Mouse (Mus musculus): ENCODE measurements around the gene A030005L19Rik. TPM values are rescaled to one million over a fixed set of nuclear protein-coding genes. Genes with fewer than 3 reads are reported as not detected.
"Not testable (repeated sequence)": the region's sequence is repeated elsewhere in the genome, so short reads cannot be mapped to it uniquely, and the experiment has no call there.

A030005L19Rik gene
- polyA plus RNA-seq (2012; rRNA removed) = 0.54 and 0.93 TPM in 2 replicates

DNA sequence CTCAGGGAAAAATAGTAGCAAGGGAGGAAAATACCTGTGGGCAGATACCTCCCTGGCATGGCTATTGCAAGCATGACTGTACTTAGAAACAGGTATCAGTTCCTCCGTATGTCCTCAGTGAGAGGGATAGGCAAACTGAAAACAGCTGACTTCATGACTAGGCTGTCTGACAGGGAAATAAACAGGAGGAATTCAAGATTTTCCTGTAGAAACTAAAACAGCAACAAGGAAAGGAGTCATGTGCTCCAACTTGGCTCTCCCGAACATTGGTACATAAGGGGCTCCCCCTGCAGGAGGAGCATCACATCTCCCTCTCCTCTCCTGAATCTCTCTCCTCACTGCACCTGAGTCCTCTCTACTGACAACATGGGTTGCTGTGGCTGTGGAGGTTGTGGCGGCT lies at the start of gene A030005L19Rik:
TSS of gene A030005L19Rik (plus strand) at position 301 of the 400 bp plus-strand sequence.
- TF ChIP-seq CTCF (IDR thresholded peaks at IDR 0.05; ENCODE audit: control insufficient read depth, insufficient read depth, insufficient replicate concordance, low read depth, low read length) (no peak), POLR2A (IDR thresholded peaks at IDR 0.05; ENCODE audit: control insufficient read depth, low read depth, low read length) (no peak)
- no peak within 1 kb of the TSS for H3K4me3 ChIP-seq (ENCODE audit: control insufficient read depth, low read depth, low read length)
- H3K36me3 ChIP-seq (ENCODE audit: control insufficient read depth, insufficient read depth, low read length) = no peaks in the 10 kb centered on the region
- H3K4me1 ChIP-seq (ENCODE audit: control insufficient read depth, insufficient read depth, low read length) = no peaks in the 10 kb centered on the region
- H3K27me3 ChIP-seq (ENCODE audit: control insufficient read depth, insufficient read depth, low read length) = no peaks in the 10 kb centered on the region
- no peak within 1 kb of the TSS for H3K27ac ChIP-seq (ENCODE audit: control insufficient read depth, insufficient read depth, low read depth, low read length)

DNA sequence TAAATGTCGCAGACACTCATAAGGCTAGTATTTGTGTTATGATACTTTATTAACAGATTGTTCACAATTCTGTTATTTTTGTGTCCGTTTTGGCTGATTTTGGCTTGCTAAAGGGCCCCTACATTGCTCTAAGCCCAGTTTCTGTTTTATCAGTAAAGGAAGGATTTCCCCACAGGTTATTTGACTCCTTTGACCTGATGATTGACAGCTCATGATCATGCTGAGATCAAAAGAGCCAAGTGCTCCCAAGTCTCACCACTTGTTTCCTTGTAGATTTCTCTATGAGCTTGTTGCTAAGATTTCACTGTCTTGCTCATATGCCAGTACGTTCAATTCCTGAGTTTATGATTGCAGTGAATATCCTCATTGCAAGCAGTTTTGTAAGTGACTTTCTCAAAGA lies 42.9 kb upstream of the A030005L19Rik start:
- Histone ChIP-seq H3K27ac (ENCODE audit: control insufficient read depth, insufficient read depth, low read depth, low read length) (no peak overlapping the region), H3K4me3 (ENCODE audit: control insufficient read depth, low read depth, low read length) (no peak overlapping the region), H3K36me3 (ENCODE audit: control insufficient read depth, insufficient read depth, low read length) (no peaks in the 10 kb centered on the region; the same call in 1 of the 2 replicates), H3K4me1 (ENCODE audit: control insufficient read depth, insufficient read depth, low read length) (no peaks in the 10 kb centered on the region), H3K27me3 (ENCODE audit: control insufficient read depth, insufficient read depth, low read length) (no peaks in the 10 kb centered on the region)
- no peak for TF ChIP-seq CTCF (IDR thresholded peaks at IDR 0.05; ENCODE audit: control insufficient read depth, insufficient read depth, insufficient replicate concordance, low read depth, low read length)
- no peak for TF ChIP-seq POLR2A (IDR thresholded peaks at IDR 0.05; ENCODE audit: control insufficient read depth, low read depth, low read length)

DNA sequence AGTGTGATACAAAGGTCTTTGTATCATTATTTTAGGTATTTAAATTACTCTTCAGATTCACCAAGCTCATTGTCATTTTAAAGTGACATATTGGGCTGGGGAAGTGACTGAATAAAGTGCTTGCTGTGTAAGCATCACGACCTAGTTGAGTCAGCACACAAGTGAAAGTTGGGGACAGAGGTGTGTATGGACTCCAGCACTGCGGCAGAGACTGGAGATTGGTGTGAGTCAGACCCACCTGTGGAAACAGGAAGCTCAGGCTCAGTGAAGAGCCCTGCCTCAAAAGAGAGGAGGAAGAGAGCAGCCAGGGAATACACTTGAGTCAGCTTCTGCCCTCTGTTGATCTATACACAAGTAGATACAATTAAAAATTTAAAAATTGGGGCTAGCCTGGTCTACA lies 34.0 kb upstream of the A030005L19Rik start:
- Histone ChIP-seq H3K4me3 (ENCODE audit: control insufficient read depth, low read depth, low read length) (no peak overlapping the region), H3K4me1 (ENCODE audit: control insufficient read depth, insufficient read depth, low read length) (no peaks in the 10 kb centered on the region), H3K27me3 (ENCODE audit: control insufficient read depth, insufficient read depth, low read length) (no peaks in the 10 kb centered on the region), H3K36me3 (ENCODE audit: control insufficient read depth, insufficient read depth, low read length) (peaks cover 3% of the 10 kb centered on the region), H3K27ac (ENCODE audit: control insufficient read depth, insufficient read depth, low read depth, low read length) (no peak overlapping the region)
- no peak for TF ChIP-seq POLR2A (IDR thresholded peaks at IDR 0.05; ENCODE audit: control insufficient read depth, low read depth, low read length)
- TF ChIP-seq CTCF (IDR thresholded peaks at IDR 0.05; ENCODE audit: control insufficient read depth, insufficient read depth, insufficient replicate concordance, low read depth, low read length) = no peak

DNA sequence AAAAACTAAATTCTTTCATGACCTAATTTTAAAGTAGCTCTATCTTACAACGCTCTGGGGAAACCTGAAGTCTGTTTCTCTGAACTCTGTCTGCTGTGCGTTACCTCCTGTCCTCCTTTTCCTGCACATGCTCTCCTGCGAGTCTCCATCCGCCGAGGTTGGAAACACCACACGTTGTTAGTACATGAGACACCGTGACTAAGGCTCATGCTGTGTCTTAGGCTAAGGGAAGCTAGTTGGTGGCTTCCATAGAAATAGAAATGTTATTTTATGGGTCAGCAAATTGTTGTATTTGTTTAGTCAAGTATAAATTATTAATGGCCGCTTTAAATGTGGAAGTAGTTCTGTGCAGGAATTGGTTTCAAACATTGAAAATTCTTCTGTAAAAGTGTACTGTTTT lies 32.9 kb upstream of the A030005L19Rik start:
- H3K36me3 ChIP-seq (ENCODE audit: control insufficient read depth, insufficient read depth, low read length) = peaks cover 3% of the 10 kb centered on the region

DNA sequence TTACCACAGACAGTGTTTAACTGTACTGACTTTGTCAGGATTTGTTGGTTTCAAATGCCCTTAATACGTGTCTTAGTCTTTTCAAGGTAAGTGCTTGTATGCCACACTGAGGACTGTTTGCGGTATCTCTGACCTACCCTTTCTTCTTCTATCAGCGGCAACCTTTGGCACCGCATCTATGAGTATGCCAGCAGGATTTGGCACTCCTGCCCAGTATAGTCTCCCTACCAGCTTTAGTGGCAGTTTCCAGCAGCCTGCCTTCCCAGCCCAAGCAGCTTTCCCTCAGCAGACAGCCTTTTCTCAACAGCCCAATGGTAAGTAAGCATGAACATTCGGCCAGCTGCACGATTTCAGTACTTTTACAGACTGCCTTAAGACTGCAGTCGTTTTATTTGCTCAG lies 19.9 kb upstream of the A030005L19Rik start:
- Histone ChIP-seq H3K27me3 (ENCODE audit: control insufficient read depth, insufficient read depth, low read length) (no peaks in the 10 kb centered on the region), H3K36me3 (ENCODE audit: control insufficient read depth, insufficient read depth, low read length) (no peaks in the 10 kb centered on the region), H3K4me3 (ENCODE audit: control insufficient read depth, low read depth, low read length) (no peak overlapping the region), H3K27ac (ENCODE audit: control insufficient read depth, insufficient read depth, low read depth, low read length) (no peak overlapping the region), H3K4me1 (ENCODE audit: control insufficient read depth, insufficient read depth, low read length) (no peaks in the 10 kb centered on the region)
- TF ChIP-seq CTCF (IDR thresholded peaks at IDR 0.05; ENCODE audit: control insufficient read depth, insufficient read depth, insufficient replicate concordance, low read depth, low read length) (no peak), POLR2A (IDR thresholded peaks at IDR 0.05; ENCODE audit: control insufficient read depth, low read depth, low read length) (no peak)

More for the DNA sequence above, 32.9 kb upstream of the A030005L19Rik start:
- no peak overlapping the region for H3K27ac ChIP-seq (ENCODE audit: control insufficient read depth, insufficient read depth, low read depth, low read length)
- TF ChIP-seq POLR2A (IDR thresholded peaks at IDR 0.05; ENCODE audit: control insufficient read depth, low read depth, low read length) (no peak), CTCF (IDR thresholded peaks at IDR 0.05; ENCODE audit: control insufficient read depth, insufficient read depth, insufficient replicate concordance, low read depth, low read length) (no peak)
- H3K27me3 ChIP-seq (ENCODE audit: control insufficient read depth, insufficient read depth, low read length) = no peaks in the 10 kb centered on the region
- H3K4me3 ChIP-seq (ENCODE audit: control insufficient read depth, low read depth, low read length) = no peak overlapping the region
- H3K4me1 ChIP-seq (ENCODE audit: control insufficient read depth, insufficient read depth, low read length) = no peaks in the 10 kb centered on the region

DNA sequence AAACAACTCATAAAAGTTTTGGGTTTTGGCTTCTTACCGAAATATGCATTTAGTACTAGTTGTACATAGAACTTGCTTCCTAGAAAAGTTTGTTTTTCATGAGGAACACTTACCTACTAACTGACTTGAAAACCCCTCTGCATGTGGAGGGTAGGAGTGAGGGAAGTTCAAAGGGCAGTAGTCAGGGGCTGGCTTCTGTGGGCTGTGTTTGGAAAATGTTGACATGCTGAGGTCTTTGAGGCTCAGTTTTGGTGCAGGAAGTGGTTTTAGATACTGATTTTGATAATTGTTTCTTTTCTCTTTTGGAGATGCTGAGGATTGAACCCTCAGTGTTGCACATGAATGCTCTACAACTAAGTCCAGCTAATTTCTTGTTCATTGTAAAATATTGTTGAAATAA lies 12.6 kb upstream of the A030005L19Rik start:
- no peaks in the 10 kb centered on the region; the same call in 1 of the 2 replicates for H3K36me3 ChIP-seq (ENCODE audit: control insufficient read depth, insufficient read depth, low read length)
- TF ChIP-seq POLR2A (IDR thresholded peaks at IDR 0.05; ENCODE audit: control insufficient read depth, low read depth, low read length) (no peak), CTCF (IDR thresholded peaks at IDR 0.05; ENCODE audit: control insufficient read depth, insufficient read depth, insufficient replicate concordance, low read depth, low read length) (no peak)
- H3K4me1 ChIP-seq (ENCODE audit: control insufficient read depth, insufficient read depth, low read length) = no peaks in the 10 kb centered on the region
- no peak overlapping the region for H3K4me3 ChIP-seq (ENCODE audit: control insufficient read depth, low read depth, low read length)
- H3K27me3 ChIP-seq (ENCODE audit: control insufficient read depth, insufficient read depth, low read length) = no peaks in the 10 kb centered on the region
- no peak overlapping the region for H3K27ac ChIP-seq (ENCODE audit: control insufficient read depth, insufficient read depth, low read depth, low read length)

DNA sequence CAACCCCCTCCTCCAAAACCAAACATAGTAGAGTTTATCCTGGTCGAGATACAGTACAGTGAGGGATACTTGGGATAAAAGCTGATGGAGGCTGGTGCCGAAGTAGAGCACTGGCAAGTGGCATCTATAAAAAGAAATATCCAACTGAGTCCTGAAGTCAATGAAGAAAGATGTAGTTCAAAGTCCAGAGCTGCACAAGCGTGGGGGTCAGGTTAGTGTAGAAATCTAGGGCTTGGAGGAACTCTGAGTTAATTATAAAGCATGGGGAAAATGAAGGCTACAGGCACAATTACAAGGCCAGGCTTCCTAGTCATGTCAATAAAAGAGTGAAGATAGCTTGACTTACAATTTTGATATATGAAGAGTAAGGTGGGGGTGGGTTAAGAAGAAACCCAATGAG lies 11.9 kb upstream of the A030005L19Rik start:
- Histone ChIP-seq H3K4me1 (ENCODE audit: control insufficient read depth, insufficient read depth, low read length) (no peaks in the 10 kb centered on the region), H3K27me3 (ENCODE audit: control insufficient read depth, insufficient read depth, low read length) (no peaks in the 10 kb centered on the region), H3K4me3 (ENCODE audit: control insufficient read depth, low read depth, low read length) (no peak overlapping the region), H3K27ac (ENCODE audit: control insufficient read depth, insufficient read depth, low read depth, low read length) (no peak overlapping the region), H3K36me3 (ENCODE audit: control insufficient read depth, insufficient read depth, low read length) (no peaks in the 10 kb centered on the region; the same call in 1 of the 2 replicates)
- TF ChIP-seq POLR2A (IDR thresholded peaks at IDR 0.05; ENCODE audit: control insufficient read depth, low read depth, low read length) (no peak), CTCF (IDR thresholded peaks at IDR 0.05; ENCODE audit: control insufficient read depth, insufficient read depth, insufficient replicate concordance, low read depth, low read length) (no peak)

DNA sequence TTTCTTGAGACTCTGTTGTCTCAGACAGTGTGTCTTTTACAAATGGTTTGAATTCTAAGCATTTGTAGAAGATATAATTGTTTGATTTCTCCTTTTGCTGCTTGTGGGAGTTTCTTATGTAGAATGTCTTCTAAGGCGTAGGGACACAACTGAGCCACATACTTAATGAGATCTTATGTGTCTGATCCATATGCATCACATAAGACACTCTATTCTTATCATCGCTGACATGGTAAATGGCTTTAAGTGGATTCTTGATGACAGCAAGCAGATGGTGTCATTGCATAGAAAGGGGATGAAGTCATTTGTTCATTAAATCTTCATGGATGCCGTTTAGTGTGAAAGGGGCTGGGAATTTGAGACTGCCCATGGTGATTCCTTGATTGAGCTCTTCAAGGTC lies 7.2 kb upstream of the A030005L19Rik start:
- no peaks in the 10 kb centered on the region for H3K27me3 ChIP-seq (ENCODE audit: control insufficient read depth, insufficient read depth, low read length)
- no peak for TF ChIP-seq POLR2A (IDR thresholded peaks at IDR 0.05; ENCODE audit: control insufficient read depth, low read depth, low read length)
- no peak for TF ChIP-seq CTCF (IDR thresholded peaks at IDR 0.05; ENCODE audit: control insufficient read depth, insufficient read depth, insufficient replicate concordance, low read depth, low read length)
- no peaks in the 10 kb centered on the region; the same call in 1 of the 2 replicates for H3K36me3 ChIP-seq (ENCODE audit: control insufficient read depth, insufficient read depth, low read length)
- no peaks in the 10 kb centered on the region for H3K4me1 ChIP-seq (ENCODE audit: control insufficient read depth, insufficient read depth, low read length)
- no peak overlapping the region for H3K27ac ChIP-seq (ENCODE audit: control insufficient read depth, insufficient read depth, low read depth, low read length)
- H3K4me3 ChIP-seq (ENCODE audit: control insufficient read depth, low read depth, low read length) = no peak overlapping the region

DNA sequence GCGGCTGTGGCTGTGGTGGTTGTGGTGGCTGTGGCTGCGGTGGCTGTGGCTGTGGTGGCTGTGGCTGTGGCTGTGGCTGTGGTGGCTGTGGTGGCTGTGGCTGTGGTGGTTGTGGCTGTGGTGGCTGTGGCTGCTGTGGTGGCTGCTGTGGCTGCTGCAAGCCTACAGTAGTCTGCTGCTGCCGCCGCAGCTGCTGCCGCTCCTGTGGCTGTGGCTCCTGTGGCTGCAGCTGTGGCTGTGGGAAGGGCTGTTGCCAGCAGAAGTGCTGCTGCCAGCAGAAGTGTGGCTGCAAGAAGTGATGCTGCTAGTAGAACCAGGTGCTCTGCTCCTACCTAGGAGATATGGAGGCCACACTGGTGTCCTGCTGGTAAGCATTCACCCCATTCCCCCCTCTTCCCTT lies 309 bp downstream of the A030005L19Rik start:
- H3K36me3 ChIP-seq (ENCODE audit: control insufficient read depth, insufficient read depth, low read length); H3K4me1 ChIP-seq (ENCODE audit: control insufficient read depth, insufficient read depth, low read length); H3K27me3 ChIP-seq (ENCODE audit: control insufficient read depth, insufficient read depth, low read length); H3K4me3 ChIP-seq (ENCODE audit: control insufficient read depth, low read depth, low read length); H3K27ac ChIP-seq (ENCODE audit: control insufficient read depth, insufficient read depth, low read depth, low read length): not testable (repeated sequence)

All from testis, adult 2 months (tissue).